Mouse (Mus musculus) CD4-positive, CD25-positive, alpha-beta regulatory T cell, adult 4 months (primary cell): ENCODE data around the gene Eno3. TPM values are rescaled to one million over a fixed set of nuclear protein-coding genes. Genes with fewer than 3 reads are reported as not detected.

Experiments
- ATAC-seq: one replicate; pipeline ENCODE4 v1.8.0; 2017
- polyA plus RNA-seq, 2 experiments: library from polyadenylated mRNA; unstranded; fragments of 100-300 nt; shearing (Covaris generic); gene quantifications; one replicate each; pipeline ENCODE4 v1.2.1; 2017

Gene Eno3
- polyA plus RNA-seq, 2 experiments from 2014 or later, result 32.6 to 32.7 TPM

GRCm38 (mm10) chr11:70657991-70658390 is 989 bp downstream of the Eno3 start:
- ATAC-seq, result no peak

GRCm38 (mm10) chr11:70658521-70658920 is 1.5 kb downstream of the Eno3 start:
- no peak for ATAC-seq

- ATAC-seq, result no peak
Observed at GRCm38 (mm10) chr11:70658942-70659341, 1.9 kb downstream of the Eno3 start.

- no peak for ATAC-seq
Observed at GRCm38 (mm10) chr11:70660571-70660970, 3.6 kb downstream of the Eno3 start.

GRCm38 (mm10) chr11:70663101-70663500 is 6.1 kb downstream of the Eno3 start:
- ATAC-seq, result no peak

GRCm38 (mm10) chr11:70663957-70664356 is 7.0 kb downstream of the Eno3 start:
- no peak for ATAC-seq

- ATAC-seq, result no peak
Observed at GRCm38 (mm10) chr11:70664741-70665140, 7.7 kb downstream of the Eno3 start.

GRCm38 (mm10) chr11:70666687-70667086 is 9.7 kb downstream of the Eno3 start:
- ATAC-seq, result no peak

GRCm38 (mm10) chr11:70667271-70668150 is 10.5 kb downstream of the Eno3 start:
- ATAC-seq, result no peak

- peak; percentile 21 for ATAC-seq
Observed at GRCm38 (mm10) chr11:70668335-70668770, 11.4 kb downstream of the Eno3 start.

GRCm38 (mm10) chr11:70668771-70669505 is 11.9 kb downstream of the Eno3 start, which contains the start of gene Spag7:
TSS of gene Spag7 (minus strand) at chr11:70669416.
- peak; percentile 88 for ATAC-seq

- peak; percentile 37 for ATAC-seq
Observed at GRCm38 (mm10) chr11:70669582-70670345, 12.8 kb downstream of the Eno3 start.

GRCm38 (mm10) chr11:70670483-70670882 is 13.5 kb downstream of the Eno3 start:
- ATAC-seq, result no peak

GRCm38 (mm10) chr11:70671333-70672047 is 14.5 kb downstream of the Eno3 start:
- ATAC-seq, result no peak

- ATAC-seq, result no peak
Observed at GRCm38 (mm10) chr11:70674014-70674413, 17.0 kb downstream of the Eno3 start.

GRCm38 (mm10) chr11:70674501-70674900 is 17.5 kb downstream of the Eno3 start:
- no peak for ATAC-seq

GRCm38 (mm10) chr11:70678092-70678491 is 21.1 kb downstream of the Eno3 start:
- no peak for ATAC-seq

- no peak for ATAC-seq
Observed at GRCm38 (mm10) chr11:70678576-70678975, 21.6 kb downstream of the Eno3 start.

GRCm38 (mm10) chr11:70679361-70679760 is 22.4 kb downstream of the Eno3 start:
- no peak for ATAC-seq

- no peak for ATAC-seq
Observed at GRCm38 (mm10) chr11:70679894-70680293, 22.9 kb downstream of the Eno3 start.

- no peak for ATAC-seq
Observed at GRCm38 (mm10) chr11:70681170-70681569, 24.2 kb downstream of the Eno3 start.
